Mouse (Mus musculus) stomach, postnatal 0 days (tissue): ENCODE results near the gene Gnai2. TPM values are rescaled to one million over a fixed set of nuclear protein-coding genes. Genes with fewer than 3 reads are reported as not detected.

Source experiments
- ATAC-seq: fragments of 200-750 bp; cut with Nextera tagmentation; 2 replicates; pipeline ENCODE4 v1.8.0; 2017; ENCODE audit not compliant: low FRiP score, low TSS enrichment
- DNase-seq: peaks from one replicate; pipeline ENCODE4 v3.0.0-alpha.2; 2016; ENCODE audit warnings: low spot score
- H3K27ac ChIP-seq: fragments of 300-500 bp; sonication (generic); replicated peaks from 2 replicates; pipeline ENCODE4 v1.5.1; 2014; ENCODE audit warnings: mild to moderate bottlenecking, control low read depth
- H3K27me3 ChIP-seq: fragments of 300-500 bp; sonication (generic); 2 replicates; pipeline ENCODE4 v1.6.1; 2014; ENCODE audit warnings: low read length; ENCODE audit not compliant: control insufficient read depth, insufficient read depth
- H3K36me3 ChIP-seq: fragments of 300-500 bp; sonication (generic); 2 replicates; pipeline ENCODE4 v1.6.1; 2014; ENCODE audit warnings: low read length, mixed read lengths; ENCODE audit not compliant: control insufficient read depth, insufficient read depth
- H3K4me1 ChIP-seq: fragments of 300-500 bp; sonication (generic); replicated peaks from 2 replicates; pipeline ENCODE4 v1.6.1; 2014; ENCODE audit warnings: antibody characterized with exemption; ENCODE audit not compliant: control insufficient read depth, insufficient read depth
- H3K4me2 ChIP-seq: fragments of 300-500 bp; sonication (generic); replicated peaks from 2 replicates; pipeline ENCODE4 v1.6.1; 2014; ENCODE audit warnings: low read depth, mild to moderate bottlenecking, control low read depth, moderate library complexity
- H3K4me3 ChIP-seq: fragments of 300-500 bp; sonication (generic); 2 replicates; pipeline ENCODE4 v1.5.1; 2014; ENCODE audit warnings: low read depth, low read length, control low read depth
- H3K9ac ChIP-seq: fragments of 300-500 bp; sonication (generic); 2 replicates; pipeline ENCODE4 v1.6.1; 2014; ENCODE audit warnings: mild to moderate bottlenecking, low read length, control low read depth, mixed read lengths
- H3K9me3 ChIP-seq: fragments of 300-500 bp; sonication (generic); 2 replicates; pipeline ENCODE4 v1.6.1; 2016; ENCODE audit warnings: low read length; ENCODE audit not compliant: control insufficient read depth
- CTCF ChIP-seq: IDR thresholded peaks from 2 replicates; pipeline ENCODE4 v1.5.1; 2016; ENCODE audit warnings: antibody characterized with exemption, low read depth, mild to moderate bottlenecking, moderate library complexity
- EP300 ChIP-seq: optimal IDR thresholded peaks from 2 replicates; pipeline ENCODE3; 2016; ENCODE audit warnings: antibody characterized with exemption
- WGBS: fragments of 180-500 bp; shearing (Covaris S2); extraction: QIAGEN DNeasy Blood & Tissue Kit; methylation state at CpG from one replicate; pipeline ENCODE4 v1.1.7; 2014; 5-methylcytosine and 5-hydroxymethylcytosine counted together
- polyA plus RNA-seq: library from polyadenylated mRNA; unstranded; fragments of >200 nt; fragmentation: Nextera tagmentation; extraction: Ambion mirVana; gene quantifications from 2 replicates; pipeline ENCODE4 v1.2.1, GENCODE M21; 2015

The Gnai2 gene
- polyA plus RNA-seq, 1 experiment from 2014 or later: 189 TPM

DNA sequence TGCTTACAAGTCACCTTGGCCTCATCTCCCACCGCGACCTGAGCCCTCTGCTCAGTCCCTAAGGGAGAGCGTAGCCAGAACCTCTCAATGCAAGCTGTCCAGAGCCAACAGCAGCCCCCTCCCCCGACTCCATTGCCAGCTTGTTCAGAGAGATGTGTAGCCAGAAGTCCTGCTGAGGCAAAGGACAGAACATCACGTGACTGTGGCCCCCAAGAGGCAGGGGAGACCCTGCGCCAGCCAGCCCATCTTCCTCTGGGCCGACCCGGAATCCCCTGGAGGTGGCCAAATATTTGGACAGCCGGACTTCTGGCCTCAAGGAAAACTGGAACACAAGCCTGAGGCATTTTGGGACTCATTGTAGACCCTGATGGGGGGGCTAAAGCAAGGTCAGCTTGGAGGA lies 28.4 kb upstream of the Gnai2 start:
- Histone ChIP-seq H3K4me2 (no peak overlapping the region), H3K27ac (no peak overlapping the region), H3K27me3 (no peaks in the 10 kb centered on the region; the same call in 1 of the 2 replicates), H3K9me3 (no peaks in the 10 kb centered on the region), H3K36me3 (no peaks in the 10 kb centered on the region), H3K4me1 (peaks cover 5% of the 10 kb centered on the region), H3K9ac (no peak overlapping the region), H3K4me3 (no peak overlapping the region)
- no peak for ATAC-seq
- WGBS: 66% methylated on average over 9 of the region's 9 CpGs
- TF ChIP-seq CTCF (no peak), EP300 (no peak)
- DNase-seq: no peak

DNA sequence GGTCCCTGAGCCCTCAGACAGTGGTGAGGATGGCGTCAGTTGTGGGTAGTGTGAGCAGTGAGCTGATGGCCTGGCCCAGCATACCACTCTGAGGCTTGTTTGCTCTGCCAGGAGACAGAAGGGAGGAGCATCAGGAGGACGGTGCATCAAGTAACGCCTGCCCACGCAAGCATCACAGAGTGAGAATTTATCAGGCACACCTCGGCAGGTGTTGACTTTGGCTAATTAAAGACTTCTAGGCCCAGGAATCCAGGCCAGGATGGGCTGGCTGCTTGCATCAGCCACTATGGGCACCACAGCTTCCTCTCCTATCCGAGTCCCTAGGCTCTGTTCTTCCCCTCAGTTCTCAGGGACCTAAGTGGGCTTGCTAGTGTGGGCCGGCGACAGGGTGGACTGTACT lies 27.2 kb upstream of the Gnai2 start:
- H3K4me2 ChIP-seq: no peak overlapping the region
- TF ChIP-seq EP300 (no peak), CTCF (no peak)
- no peak overlapping the region for H3K9ac ChIP-seq
- WGBS: 67% methylated on average over 8 of the region's 8 CpGs
- no peaks in the 10 kb centered on the region for H3K9me3 ChIP-seq
- H3K27ac ChIP-seq: no peak overlapping the region
- ATAC-seq: no peak
- peaks cover 5% of the 10 kb centered on the region for H3K4me1 ChIP-seq
- no peaks in the 10 kb centered on the region for H3K36me3 ChIP-seq
- H3K4me3 ChIP-seq: no peak overlapping the region
- DNase-seq: no peak
- no peaks in the 10 kb centered on the region for H3K27me3 ChIP-seq

DNA sequence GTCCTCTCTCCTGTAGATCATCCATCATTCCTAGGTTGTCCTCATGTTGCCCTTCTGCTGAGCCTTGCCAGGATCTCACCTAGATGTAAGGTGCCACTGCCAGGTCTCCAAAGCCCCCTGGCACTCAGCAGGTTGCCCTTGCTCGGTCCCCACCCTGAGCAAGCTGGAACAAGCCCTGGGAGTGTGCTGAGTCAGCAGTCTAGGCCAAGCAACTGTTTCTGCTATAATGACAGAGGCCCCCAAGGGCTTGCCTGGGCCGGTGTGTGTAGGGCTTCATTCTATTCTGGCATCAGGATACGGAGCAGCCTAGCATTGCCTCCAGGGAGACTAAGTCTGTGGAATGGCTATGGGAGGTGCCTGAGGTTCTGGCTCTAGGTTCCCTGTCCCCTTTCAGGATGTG lies 25.6 kb upstream of the Gnai2 start:
- Histone ChIP-seq H3K4me1 (no peaks in the 10 kb centered on the region), H3K9me3 (no peaks in the 10 kb centered on the region), H3K4me2 (no peak overlapping the region), H3K27ac (no peak overlapping the region), H3K9ac (no peak overlapping the region), H3K4me3 (no peak overlapping the region), H3K27me3 (no peaks in the 10 kb centered on the region), H3K36me3 (no peaks in the 10 kb centered on the region)
- DNase-seq: no peak
- ATAC-seq: peak; percentile 11; the same call in 1 of the 2 replicates
- 51% methylated on average over 3 of the region's 3 CpGs for WGBS
- TF ChIP-seq EP300 (no peak), CTCF (no peak)

DNA sequence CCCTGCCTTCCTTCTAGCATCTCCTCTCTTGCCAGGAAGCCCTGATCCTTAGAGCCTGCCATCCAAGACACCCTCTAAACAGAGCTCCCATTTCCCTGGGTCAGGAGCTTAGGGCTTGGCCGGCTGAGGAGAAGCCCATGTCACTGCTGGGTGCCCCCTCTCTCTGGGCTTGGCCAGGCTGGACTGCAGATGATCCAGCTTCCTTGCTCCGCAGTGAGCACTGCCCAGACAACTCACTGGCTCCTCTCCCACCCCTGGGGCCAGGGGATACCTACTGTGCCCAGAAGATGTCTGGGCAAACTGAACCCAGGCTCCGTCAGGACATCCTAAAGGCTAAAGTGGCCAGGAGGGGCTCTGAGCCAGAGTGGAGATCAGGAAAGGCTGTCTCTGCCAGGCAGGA lies 24.8 kb upstream of the Gnai2 start:
- no peak for DNase-seq
- Histone ChIP-seq H3K36me3 (no peaks in the 10 kb centered on the region), H3K9ac (no peak overlapping the region), H3K27ac (no peak overlapping the region), H3K4me2 (no peak overlapping the region), H3K27me3 (no peaks in the 10 kb centered on the region), H3K9me3 (no peaks in the 10 kb centered on the region), H3K4me3 (no peak overlapping the region), H3K4me1 (no peaks in the 10 kb centered on the region)
- no peak for ATAC-seq
- 89% methylated on average over 3 of the region's 3 CpGs for WGBS
- TF ChIP-seq CTCF (no peak), EP300 (no peak)

DNA sequence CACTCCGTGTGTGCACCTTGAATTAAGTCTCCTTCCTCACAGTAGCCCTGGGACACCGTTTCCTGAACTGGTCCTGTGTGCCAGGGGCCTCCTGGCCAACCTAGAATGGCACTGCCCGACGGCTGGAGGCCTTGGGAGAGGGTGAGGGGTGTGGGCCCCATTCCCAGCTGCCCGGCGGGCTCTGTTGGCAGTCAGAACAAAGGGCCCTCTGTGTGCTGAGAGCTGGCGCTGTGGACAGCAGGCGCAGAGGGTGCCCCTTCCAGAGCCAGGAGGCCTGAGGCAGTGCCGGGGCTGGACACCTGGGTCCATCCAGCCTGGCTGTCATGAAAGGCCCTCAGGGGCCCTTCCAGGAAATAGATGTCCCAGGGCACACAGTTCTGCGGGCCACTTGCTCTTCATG lies 24.4 kb upstream of the Gnai2 start:
- ATAC-seq (peak; percentile 22; the same call in 1 of the 2 replicates), DNase-seq (peak; percentile 44)
- Histone ChIP-seq H3K9me3 (no peaks in the 10 kb centered on the region), H3K4me2 (no peak overlapping the region), H3K27ac (no peak overlapping the region), H3K9ac (no peak overlapping the region), H3K4me1 (no peaks in the 10 kb centered on the region), H3K27me3 (no peaks in the 10 kb centered on the region), H3K36me3 (no peaks in the 10 kb centered on the region), H3K4me3 (no peak overlapping the region)
- 72% methylated on average over 10 of the region's 10 CpGs for WGBS
- TF ChIP-seq EP300: no peak
- no peak for TF ChIP-seq CTCF

DNA sequence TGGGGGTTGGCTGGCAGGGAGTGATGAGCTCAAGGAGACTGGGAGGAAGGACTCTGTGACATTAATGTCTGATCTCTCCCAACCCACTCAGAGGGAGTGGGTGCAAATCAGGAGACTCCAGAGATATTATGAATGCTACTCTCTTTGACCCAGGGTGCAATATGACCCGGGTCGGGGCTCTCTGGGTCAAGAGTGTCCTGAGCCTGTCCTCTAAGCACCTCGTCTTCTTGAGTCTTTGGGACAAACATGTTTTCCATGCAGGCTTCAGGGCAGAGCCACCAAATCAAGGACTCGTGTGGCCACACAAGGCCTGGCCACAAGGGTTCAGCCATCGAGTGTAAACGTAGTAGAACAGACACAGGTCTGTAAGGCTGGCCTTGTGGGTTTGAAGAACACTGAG lies 22.9 kb upstream of the Gnai2 start:
- H3K9me3 ChIP-seq: no peaks in the 10 kb centered on the region
- no peaks in the 10 kb centered on the region for H3K36me3 ChIP-seq
- TF ChIP-seq EP300 (no peak), CTCF (no peak)
- DNase-seq: no peak
- no peaks in the 10 kb centered on the region for H3K4me1 ChIP-seq
- no peak overlapping the region for H3K4me2 ChIP-seq
- H3K9ac ChIP-seq: no peak overlapping the region
- WGBS: 80% methylated on average over 6 of the region's 6 CpGs
- H3K27me3 ChIP-seq: no peaks in the 10 kb centered on the region
- no peak overlapping the region for H3K4me3 ChIP-seq
- no peak for ATAC-seq
- H3K27ac ChIP-seq: no peak overlapping the region
